Mouse (Mus musculus): ENCODE results near the gene Stat5b. TPM values are rescaled to one million over a fixed set of nuclear protein-coding genes. Genes with fewer than 3 reads are reported as not detected.

Stat5b gene
- polyA plus RNA-seq, 1 experiment from 2014 or later = 19.8 TPM

- no peak overlapping the region for H3K27ac ChIP-seq (ENCODE audit: low read depth, low read length)
- no peaks in the 10 kb centered on the region for H3K9me3 ChIP-seq (ENCODE audit: control insufficient read depth, low read length)
- WGBS = 59% methylated on average over 15 of the region's 15 CpGs
- no peak overlapping the region for H3K4me2 ChIP-seq (replicated peaks; ENCODE audit: low read depth, low read length)
- no peaks in the 10 kb centered on the region for H3K27me3 ChIP-seq (ENCODE audit: control insufficient read depth, insufficient read depth, low read length)
- no peak for ATAC-seq (ENCODE audit: low FRiP score, low TSS enrichment)
- H3K9ac ChIP-seq (ENCODE audit: low read depth, low read length) = 0 out of 2 replicates have a peak overlapping the region, but pooled peaks have one; percentile 4
- H3K36me3 ChIP-seq (ENCODE audit: control insufficient read depth, insufficient read depth, low read length) = peaks cover 12% of the 10 kb centered on the region; the same call in 1 of the 2 replicates
- no peaks in the 10 kb centered on the region for H3K4me1 ChIP-seq (ENCODE audit: control insufficient read depth, insufficient read depth, low read length)
- no peak overlapping the region for H3K4me3 ChIP-seq (ENCODE audit: low read length)
Observed at GRCm38 (mm10) chr11:100891256-100892123, 41.0 kb upstream of the Stat5b start.

GRCm38 (mm10) chr11:100890481-100890880 is 40.0 kb upstream of the Stat5b start:
- Histone ChIP-seq H3K4me1 (ENCODE audit: control insufficient read depth, insufficient read depth, low read length) (no peaks in the 10 kb centered on the region), H3K9ac (ENCODE audit: low read depth, low read length) (no peak overlapping the region), H3K27ac (ENCODE audit: low read depth, low read length) (no peak overlapping the region), H3K36me3 (ENCODE audit: control insufficient read depth, insufficient read depth, low read length) (peaks cover 16% of the 10 kb centered on the region; the same call in 1 of the 2 replicates), H3K4me3 (ENCODE audit: low read length) (no peak overlapping the region), H3K9me3 (ENCODE audit: control insufficient read depth, low read length) (no peaks in the 10 kb centered on the region), H3K4me2 (replicated peaks; ENCODE audit: low read depth, low read length) (no peak overlapping the region), H3K27me3 (ENCODE audit: control insufficient read depth, insufficient read depth, low read length) (no peaks in the 10 kb centered on the region)
- WGBS = 85% methylated on average over 6 of the region's 6 CpGs
- ATAC-seq (ENCODE audit: low FRiP score, low TSS enrichment) = no peak

GRCm38 (mm10) chr11:100888348-100888820 is 37.9 kb upstream of the Stat5b start:
- no peaks in the 10 kb centered on the region for H3K27me3 ChIP-seq (ENCODE audit: control insufficient read depth, insufficient read depth, low read length)

GRCm38 (mm10) chr11:100887764-100888163 is 37.2 kb upstream of the Stat5b start:
- no peaks in the 10 kb centered on the region for H3K27me3 ChIP-seq (ENCODE audit: control insufficient read depth, insufficient read depth, low read length)
- no peak overlapping the region for H3K9ac ChIP-seq (ENCODE audit: low read depth, low read length)
- no peak for ATAC-seq (ENCODE audit: low FRiP score, low TSS enrichment)
- H3K9me3 ChIP-seq (ENCODE audit: control insufficient read depth, low read length) = no peaks in the 10 kb centered on the region
- H3K4me1 ChIP-seq (ENCODE audit: control insufficient read depth, insufficient read depth, low read length) = no peaks in the 10 kb centered on the region
- H3K27ac ChIP-seq (ENCODE audit: low read depth, low read length) = no peak overlapping the region
- WGBS = 81% methylated on average over 3 of the region's 3 CpGs
- H3K4me3 ChIP-seq (ENCODE audit: low read length) = no peak overlapping the region
- no peak overlapping the region for H3K4me2 ChIP-seq (replicated peaks; ENCODE audit: low read depth, low read length)
- peaks cover 14% of the 10 kb centered on the region; the same call in 1 of the 2 replicates for H3K36me3 ChIP-seq (ENCODE audit: control insufficient read depth, insufficient read depth, low read length)

More at GRCm38 (mm10) chr11:100888348-100888820, 37.9 kb upstream of the Stat5b start:
- Histone ChIP-seq H3K9me3 (ENCODE audit: control insufficient read depth, low read length) (no peaks in the 10 kb centered on the region), H3K4me3 (ENCODE audit: low read length) (no peak overlapping the region), H3K36me3 (ENCODE audit: control insufficient read depth, insufficient read depth, low read length) (peaks cover 16% of the 10 kb centered on the region; the same call in 1 of the 2 replicates), H3K4me1 (ENCODE audit: control insufficient read depth, insufficient read depth, low read length) (no peaks in the 10 kb centered on the region), H3K27ac (ENCODE audit: low read depth, low read length) (no peak overlapping the region), H3K4me2 (replicated peaks; ENCODE audit: low read depth, low read length) (no peak overlapping the region), H3K9ac (ENCODE audit: low read depth, low read length) (no peak overlapping the region)
- no peak for ATAC-seq (ENCODE audit: low FRiP score, low TSS enrichment)
- WGBS = 39% methylated on average over 10 of the region's 10 CpGs

GRCm38 (mm10) chr11:100887236-100887635 is 36.7 kb upstream of the Stat5b start:
- no peaks in the 10 kb centered on the region for H3K4me1 ChIP-seq (ENCODE audit: control insufficient read depth, insufficient read depth, low read length)
- no peak overlapping the region for H3K4me2 ChIP-seq (replicated peaks; ENCODE audit: low read depth, low read length)
- no peak overlapping the region for H3K9ac ChIP-seq (ENCODE audit: low read depth, low read length)
- no peak overlapping the region for H3K4me3 ChIP-seq (ENCODE audit: low read length)
- H3K9me3 ChIP-seq (ENCODE audit: control insufficient read depth, low read length) = no peaks in the 10 kb centered on the region
- 79% methylated on average over 4 of the region's 4 CpGs for WGBS
- H3K27ac ChIP-seq (ENCODE audit: low read depth, low read length) = no peak overlapping the region
- no peaks in the 10 kb centered on the region for H3K27me3 ChIP-seq (ENCODE audit: control insufficient read depth, insufficient read depth, low read length)
- peaks cover 12% of the 10 kb centered on the region; the same call in 1 of the 2 replicates for H3K36me3 ChIP-seq (ENCODE audit: control insufficient read depth, insufficient read depth, low read length)
- no peak for ATAC-seq (ENCODE audit: low FRiP score, low TSS enrichment)

GRCm38 (mm10) chr11:100886188-100886740 is 35.7 kb upstream of the Stat5b start:
- 59% methylated on average over 8 of the region's 8 CpGs for WGBS

GRCm38 (mm10) chr11:100885472-100885871 is 34.9 kb upstream of the Stat5b start:
- no peak overlapping the region for H3K4me3 ChIP-seq (ENCODE audit: low read length)
- H3K9ac ChIP-seq (ENCODE audit: low read depth, low read length) = no peak overlapping the region
- H3K4me1 ChIP-seq (ENCODE audit: control insufficient read depth, insufficient read depth, low read length) = no peaks in the 10 kb centered on the region
- H3K9me3 ChIP-seq (ENCODE audit: control insufficient read depth, low read length) = no peaks in the 10 kb centered on the region
- no peak for ATAC-seq (ENCODE audit: low FRiP score, low TSS enrichment)
- H3K4me2 ChIP-seq (replicated peaks; ENCODE audit: low read depth, low read length) = no peak overlapping the region
- H3K36me3 ChIP-seq (ENCODE audit: control insufficient read depth, insufficient read depth, low read length) = peaks cover 9% of the 10 kb centered on the region; the same call in 1 of the 2 replicates
- no peaks in the 10 kb centered on the region for H3K27me3 ChIP-seq (ENCODE audit: control insufficient read depth, insufficient read depth, low read length)
- H3K27ac ChIP-seq (ENCODE audit: low read depth, low read length) = no peak overlapping the region

More at GRCm38 (mm10) chr11:100886188-100886740, 35.7 kb upstream of the Stat5b start:
- no peak for ATAC-seq (ENCODE audit: low FRiP score, low TSS enrichment)
- H3K36me3 ChIP-seq (ENCODE audit: control insufficient read depth, insufficient read depth, low read length) = peaks cover 10% of the 10 kb centered on the region; the same call in 1 of the 2 replicates
- no peaks in the 10 kb centered on the region for H3K4me1 ChIP-seq (ENCODE audit: control insufficient read depth, insufficient read depth, low read length)
- H3K4me3 ChIP-seq (ENCODE audit: low read length) = no peak overlapping the region
- no peak overlapping the region for H3K27ac ChIP-seq (ENCODE audit: low read depth, low read length)
- no peaks in the 10 kb centered on the region for H3K9me3 ChIP-seq (ENCODE audit: control insufficient read depth, low read length)
- H3K27me3 ChIP-seq (ENCODE audit: control insufficient read depth, insufficient read depth, low read length) = no peaks in the 10 kb centered on the region
- no peak overlapping the region for H3K4me2 ChIP-seq (replicated peaks; ENCODE audit: low read depth, low read length)
- H3K9ac ChIP-seq (ENCODE audit: low read depth, low read length) = no peak overlapping the region

GRCm38 (mm10) chr11:100883640-100884039 is 33.1 kb upstream of the Stat5b start:
- Histone ChIP-seq H3K27me3 (ENCODE audit: control insufficient read depth, insufficient read depth, low read length) (no peaks in the 10 kb centered on the region), H3K9ac (ENCODE audit: low read depth, low read length) (no peak overlapping the region), H3K4me2 (replicated peaks; ENCODE audit: low read depth, low read length) (no peak overlapping the region), H3K4me3 (ENCODE audit: low read length) (no peak overlapping the region), H3K9me3 (ENCODE audit: control insufficient read depth, low read length) (no peaks in the 10 kb centered on the region), H3K27ac (ENCODE audit: low read depth, low read length) (no peak overlapping the region), H3K36me3 (ENCODE audit: control insufficient read depth, insufficient read depth, low read length) (peaks cover 9% of the 10 kb centered on the region; the same call in 1 of the 2 replicates), H3K4me1 (ENCODE audit: control insufficient read depth, insufficient read depth, low read length) (no peaks in the 10 kb centered on the region)
- no peak for ATAC-seq (ENCODE audit: low FRiP score, low TSS enrichment)
- 90% methylated on average over 10 of the region's 10 CpGs for WGBS
